Mouse (Mus musculus): ENCODE data around the gene Tbc1d9b. TPM values are rescaled to one million over a fixed set of nuclear protein-coding genes. Genes with fewer than 3 reads are reported as not detected.
"Not testable (repeated sequence)": the region's sequence is repeated elsewhere in the genome, so short reads cannot be mapped to it uniquely, and the experiment has no call there.

Tbc1d9b gene
- polyA plus RNA-seq, 1 experiment from 2014 or later = 47.9 TPM

- 81% methylated on average over 2 of the region's 2 CpGs for WGBS
- H3K4me3 ChIP-seq (ENCODE audit: low read length) = no peak overlapping the region
- peaks cover 1% of the 10 kb centered on the region; the same call in 1 of the 2 replicates for H3K36me3 ChIP-seq (ENCODE audit: control insufficient read depth, insufficient read depth, low read length)
- no peaks in the 10 kb centered on the region for H3K4me1 ChIP-seq (replicated peaks; ENCODE audit: control insufficient read depth, insufficient read depth, low read length)
- H3K27me3 ChIP-seq (ENCODE audit: control insufficient read depth, insufficient read depth, low read depth, low read length) = no peaks in the 10 kb centered on the region
- no peak overlapping the region for H3K27ac ChIP-seq (ENCODE audit: low read length)
- H3K9ac ChIP-seq (ENCODE audit: low read length) = no peak overlapping the region
- ATAC-seq (ENCODE audit: low read depth) = no peak
- H3K9me3 ChIP-seq (ENCODE audit: control insufficient read depth, low read length) = no peaks in the 10 kb centered on the region
- H3K4me2 ChIP-seq (ENCODE audit: low read depth, low read length) = no peak overlapping the region
Observed at GRCm38 (mm10) chr11:50100548-50101307, 30.5 kb upstream of the Tbc1d9b start.

GRCm38 (mm10) chr11:50101962-50102361 is 29.2 kb upstream of the Tbc1d9b start:
- not testable (repeated sequence) for H3K4me3 ChIP-seq (ENCODE audit: low read length); H3K27me3 ChIP-seq (ENCODE audit: control insufficient read depth, insufficient read depth, low read depth, low read length); ATAC-seq (ENCODE audit: low read depth); H3K4me2 ChIP-seq (ENCODE audit: low read depth, low read length); H3K4me1 ChIP-seq (replicated peaks; ENCODE audit: control insufficient read depth, insufficient read depth, low read length); H3K36me3 ChIP-seq (ENCODE audit: control insufficient read depth, insufficient read depth, low read length); H3K27ac ChIP-seq (ENCODE audit: low read length); H3K9me3 ChIP-seq (ENCODE audit: control insufficient read depth, low read length); H3K9ac ChIP-seq (ENCODE audit: low read length)
- 89% methylated on average over 4 of the region's 4 CpGs for WGBS

- 89% methylated on average over 6 of the region's 6 CpGs for WGBS
Observed at GRCm38 (mm10) chr11:50104016-50104415, 27.2 kb upstream of the Tbc1d9b start.

GRCm38 (mm10) chr11:50105237-50105636 is 26.0 kb upstream of the Tbc1d9b start:
- no peak overlapping the region for H3K9ac ChIP-seq (ENCODE audit: low read length)
- no peak overlapping the region for H3K4me3 ChIP-seq (ENCODE audit: low read length)
- no peak overlapping the region for H3K27ac ChIP-seq (ENCODE audit: low read length)
- WGBS = 87% methylated on average over 5 of the region's 5 CpGs
- H3K27me3 ChIP-seq (ENCODE audit: control insufficient read depth, insufficient read depth, low read depth, low read length) = no peaks in the 10 kb centered on the region
- H3K9me3 ChIP-seq (ENCODE audit: control insufficient read depth, low read length) = no peaks in the 10 kb centered on the region
- no peak for ATAC-seq (ENCODE audit: low read depth)
- H3K36me3 ChIP-seq (ENCODE audit: control insufficient read depth, insufficient read depth, low read length) = no peaks in the 10 kb centered on the region
- no peaks in the 10 kb centered on the region for H3K4me1 ChIP-seq (replicated peaks; ENCODE audit: control insufficient read depth, insufficient read depth, low read length)
- no peak overlapping the region for H3K4me2 ChIP-seq (ENCODE audit: low read depth, low read length)

More at GRCm38 (mm10) chr11:50104016-50104415, 27.2 kb upstream of the Tbc1d9b start:
- Histone ChIP-seq H3K4me3 (ENCODE audit: low read length) (no peak overlapping the region), H3K27ac (ENCODE audit: low read length) (no peak overlapping the region), H3K4me1 (replicated peaks; ENCODE audit: control insufficient read depth, insufficient read depth, low read length) (no peaks in the 10 kb centered on the region), H3K36me3 (ENCODE audit: control insufficient read depth, insufficient read depth, low read length) (no peaks in the 10 kb centered on the region), H3K9me3 (ENCODE audit: control insufficient read depth, low read length) (no peaks in the 10 kb centered on the region), H3K4me2 (ENCODE audit: low read depth, low read length) (no peak overlapping the region), H3K9ac (ENCODE audit: low read length) (no peak overlapping the region), H3K27me3 (ENCODE audit: control insufficient read depth, insufficient read depth, low read depth, low read length) (no peaks in the 10 kb centered on the region)
- no peak for ATAC-seq (ENCODE audit: low read depth)

- Histone ChIP-seq H3K27ac (ENCODE audit: low read length) (no peak overlapping the region), H3K27me3 (ENCODE audit: control insufficient read depth, insufficient read depth, low read depth, low read length) (no peaks in the 10 kb centered on the region), H3K9ac (ENCODE audit: low read length) (no peak overlapping the region), H3K4me3 (ENCODE audit: low read length) (no peak overlapping the region), H3K4me1 (replicated peaks; ENCODE audit: control insufficient read depth, insufficient read depth, low read length) (no peaks in the 10 kb centered on the region), H3K36me3 (ENCODE audit: control insufficient read depth, insufficient read depth, low read length) (no peaks in the 10 kb centered on the region), H3K9me3 (ENCODE audit: control insufficient read depth, low read length) (no peaks in the 10 kb centered on the region), H3K4me2 (ENCODE audit: low read depth, low read length) (no peak overlapping the region)
- no peak for ATAC-seq (ENCODE audit: low read depth)
- WGBS = 64% methylated on average over 7 of the region's 7 CpGs
Observed at GRCm38 (mm10) chr11:50106024-50106423, 25.2 kb upstream of the Tbc1d9b start.

- peak overlapping the region; percentile 70 for H3K27ac ChIP-seq (ENCODE audit: low read length)
- H3K9ac ChIP-seq (ENCODE audit: low read length) = no peak overlapping the region; the same call in 1 of the 2 replicates
- no peaks in the 10 kb centered on the region for H3K36me3 ChIP-seq (ENCODE audit: control insufficient read depth, insufficient read depth, low read length)
- H3K9me3 ChIP-seq (ENCODE audit: control insufficient read depth, low read length) = no peaks in the 10 kb centered on the region
- peak; percentile 67 for ATAC-seq (ENCODE audit: low read depth)
- WGBS = 56% methylated on average over 8 of the region's 8 CpGs
- no peak overlapping the region for H3K4me2 ChIP-seq (ENCODE audit: low read depth, low read length)
- H3K27me3 ChIP-seq (ENCODE audit: control insufficient read depth, insufficient read depth, low read depth, low read length) = no peaks in the 10 kb centered on the region
- no peak overlapping the region for H3K4me3 ChIP-seq (ENCODE audit: low read length)
- H3K4me1 ChIP-seq (replicated peaks; ENCODE audit: control insufficient read depth, insufficient read depth, low read length) = no peaks in the 10 kb centered on the region
Observed at GRCm38 (mm10) chr11:50108823-50109244, 22.4 kb upstream of the Tbc1d9b start.

- Histone ChIP-seq H3K9ac (ENCODE audit: low read length) (no peak overlapping the region), H3K4me2 (ENCODE audit: low read depth, low read length) (no peak overlapping the region), H3K4me3 (ENCODE audit: low read length) (no peak overlapping the region), H3K27me3 (ENCODE audit: control insufficient read depth, insufficient read depth, low read depth, low read length) (no peaks in the 10 kb centered on the region), H3K9me3 (ENCODE audit: control insufficient read depth, low read length) (no peaks in the 10 kb centered on the region), H3K4me1 (replicated peaks; ENCODE audit: control insufficient read depth, insufficient read depth, low read length) (no peaks in the 10 kb centered on the region), H3K36me3 (ENCODE audit: control insufficient read depth, insufficient read depth, low read length) (no peaks in the 10 kb centered on the region), H3K27ac (ENCODE audit: low read length) (no peak overlapping the region)
- WGBS = 14% methylated on average over 5 of the region's 5 CpGs
- no peak; the same call in 1 of the 2 replicates for ATAC-seq (ENCODE audit: low read depth)
Observed at GRCm38 (mm10) chr11:50114329-50114728, 16.9 kb upstream of the Tbc1d9b start.

GRCm38 (mm10) chr11:50122631-50123081 is 8.5 kb upstream of the Tbc1d9b start:
- H3K9ac ChIP-seq (ENCODE audit: low read length) = no peak overlapping the region
- H3K27ac ChIP-seq (ENCODE audit: low read length) = no peak overlapping the region
- H3K36me3 ChIP-seq (ENCODE audit: control insufficient read depth, insufficient read depth, low read length) = no peaks in the 10 kb centered on the region
- no peaks in the 10 kb centered on the region for H3K4me1 ChIP-seq (replicated peaks; ENCODE audit: control insufficient read depth, insufficient read depth, low read length)
- H3K9me3 ChIP-seq (ENCODE audit: control insufficient read depth, low read length) = no peaks in the 10 kb centered on the region
- H3K27me3 ChIP-seq (ENCODE audit: control insufficient read depth, insufficient read depth, low read depth, low read length) = no peaks in the 10 kb centered on the region
- H3K4me2 ChIP-seq (ENCODE audit: low read depth, low read length) = no peak overlapping the region
- H3K4me3 ChIP-seq (ENCODE audit: low read length) = no peak overlapping the region
- 84% methylated on average over 8 of the region's 8 CpGs for WGBS
- no peak for ATAC-seq (ENCODE audit: low read depth)

GRCm38 (mm10) chr11:50127781-50128180 is 3.4 kb upstream of the Tbc1d9b start:
- no peaks in the 10 kb centered on the region for H3K9me3 ChIP-seq (ENCODE audit: control insufficient read depth, low read length)
- WGBS = 5% methylated on average over 10 of the region's 10 CpGs
- no peaks in the 10 kb centered on the region for H3K36me3 ChIP-seq (ENCODE audit: control insufficient read depth, insufficient read depth, low read length)
- peaks cover 8% of the 10 kb centered on the region; the same call in 1 of the 2 replicates for H3K4me1 ChIP-seq (replicated peaks; ENCODE audit: control insufficient read depth, insufficient read depth, low read length)
- peak overlapping the region; percentile 47; the same call in 1 of the 2 replicates for H3K9ac ChIP-seq (ENCODE audit: low read length)
- peak overlapping the region; percentile 50 for H3K4me2 ChIP-seq (ENCODE audit: low read depth, low read length)
- H3K27ac ChIP-seq (ENCODE audit: low read length) = no peak overlapping the region
- no peaks in the 10 kb centered on the region for H3K27me3 ChIP-seq (ENCODE audit: control insufficient read depth, insufficient read depth, low read depth, low read length)
- peak overlapping the region; percentile 20; the same call in 1 of the 2 replicates for H3K4me3 ChIP-seq (ENCODE audit: low read length)
- no peak for ATAC-seq (ENCODE audit: low read depth)
